Mouse (Mus musculus) embryonic facial prominence, embryonic 12.5 days (tissue): ENCODE data around the gene A1cf. TPM values are rescaled to one million over a fixed set of nuclear protein-coding genes. Genes with fewer than 3 reads are reported as not detected.

ENCODE experiments used
- ATAC-seq: fragments of 200-750 bp; cut with Nextera tagmentation; 2 replicates; pipeline ENCODE4 v1.8.0; 2017; ENCODE audit not compliant: insufficient number of reproducible peaks, insufficient read depth, low FRiP score, low TSS enrichment
- H3K27ac ChIP-seq: fragments of 300-500 bp; sonication (generic); 2 replicates; pipeline ENCODE4 v1.5.1; 2016; ENCODE audit warnings: mild to moderate bottlenecking
- H3K27me3 ChIP-seq: fragments of 300-500 bp; sonication (generic); 2 replicates; pipeline ENCODE4 v1.6.1; 2016; ENCODE audit warnings: mild to moderate bottlenecking, moderate library complexity
- H3K36me3 ChIP-seq: fragments of 300-500 bp; sonication (generic); 2 replicates; pipeline ENCODE4 v1.6.1; 2016; ENCODE audit warnings: mild to moderate bottlenecking
- H3K4me1 ChIP-seq: fragments of 300-500 bp; sonication (generic); 2 replicates; pipeline ENCODE4 v1.6.1; 2016
- H3K4me2 ChIP-seq: fragments of 300-500 bp; sonication (generic); replicated peaks from 2 replicates; pipeline ENCODE4 v1.6.1; 2016; ENCODE audit warnings: mild to moderate bottlenecking, moderate library complexity
- H3K4me3 ChIP-seq: fragments of 300-500 bp; sonication (generic); 2 replicates; pipeline ENCODE4 v1.5.1; 2016; ENCODE audit warnings: mild to moderate bottlenecking
- H3K9ac ChIP-seq: fragments of 300-500 bp; sonication (generic); 2 replicates; pipeline ENCODE4 v1.6.1; 2016; ENCODE audit warnings: mild to moderate bottlenecking, moderate library complexity
- H3K9me3 ChIP-seq: fragments of 300-500 bp; sonication (generic); 2 replicates; pipeline ENCODE4 v1.6.1; 2016; ENCODE audit warnings: mild to moderate bottlenecking, moderate library complexity
- WGBS: fragments of 180-500 bp; shearing (Covaris S2); methylation state at CpG from one replicate; pipeline ENCODE4 v1.1.7; 2016; 5-methylcytosine and 5-hydroxymethylcytosine counted together
- polyA plus RNA-seq: library from polyadenylated mRNA; unstranded; fragments of >200 nt; fragmentation: Nextera tagmentation; extraction: Ambion mirVana; gene quantifications from 2 replicates; pipeline ENCODE4 v1.2.1, GENCODE M21; 2016

Gene A1cf
- polyA plus RNA-seq, 1 experiment from 2014 or later, result not detected

DNA sequence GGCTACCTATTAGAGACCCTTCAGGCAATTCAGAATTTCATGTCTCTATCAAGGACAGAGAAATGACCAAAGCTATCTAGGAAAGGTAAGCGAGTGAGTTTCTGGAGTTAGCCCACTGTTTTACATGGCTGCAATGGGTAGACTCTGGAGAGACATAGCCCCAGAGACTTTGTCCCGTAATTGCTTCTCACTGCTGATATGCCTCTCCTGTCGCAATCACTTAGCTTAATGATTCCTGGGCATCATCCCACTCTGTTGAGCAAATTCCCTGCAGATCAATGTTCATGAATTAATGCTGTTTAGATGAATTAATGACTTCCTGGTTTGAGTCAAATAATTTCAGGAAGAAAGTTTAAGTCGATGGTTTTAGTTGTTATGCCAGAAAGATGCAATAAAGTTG is 86.1 kb downstream of the A1cf start:
- no peak for ATAC-seq
- H3K4me1 ChIP-seq, result no peaks in the 10 kb centered on the region
- no peak overlapping the region for H3K9ac ChIP-seq
- 83% methylated on average over 4 of the region's 4 CpGs for WGBS
- H3K4me2 ChIP-seq, result no peak overlapping the region
- no peak overlapping the region for H3K4me3 ChIP-seq
- no peak overlapping the region for H3K27ac ChIP-seq
- no peaks in the 10 kb centered on the region for H3K36me3 ChIP-seq
- no peaks in the 10 kb centered on the region for H3K27me3 ChIP-seq
- no peaks in the 10 kb centered on the region for H3K9me3 ChIP-seq

DNA sequence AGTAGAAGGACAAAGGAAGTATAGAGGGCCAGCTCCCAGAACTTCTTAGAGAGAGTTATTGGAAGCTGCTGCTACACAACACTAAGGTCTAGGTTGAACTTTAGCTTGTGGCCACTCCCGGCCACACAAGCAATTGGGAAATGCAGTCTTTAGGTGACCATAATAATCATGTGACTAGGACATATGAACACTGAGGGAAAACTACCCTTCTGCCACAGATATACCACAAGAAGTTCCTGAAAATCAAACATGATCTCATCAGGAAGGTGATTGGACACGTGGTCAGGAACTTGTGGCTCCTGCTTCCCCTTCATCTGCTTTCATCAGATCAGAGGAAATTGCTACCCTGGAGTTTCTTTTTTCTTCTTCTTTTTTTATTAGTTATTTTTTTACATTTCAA is 87.8 kb downstream of the A1cf start:
- Histone ChIP-seq H3K9me3 (no peaks in the 10 kb centered on the region), H3K4me1 (no peaks in the 10 kb centered on the region), H3K36me3 (no peaks in the 10 kb centered on the region), H3K4me3 (no peak overlapping the region), H3K9ac (no peak overlapping the region), H3K27ac (no peak overlapping the region), H3K27me3 (no peaks in the 10 kb centered on the region), H3K4me2 (no peak overlapping the region)
- no peak for ATAC-seq
- WGBS, result 81% methylated on average over 2 of the region's 2 CpGs

DNA sequence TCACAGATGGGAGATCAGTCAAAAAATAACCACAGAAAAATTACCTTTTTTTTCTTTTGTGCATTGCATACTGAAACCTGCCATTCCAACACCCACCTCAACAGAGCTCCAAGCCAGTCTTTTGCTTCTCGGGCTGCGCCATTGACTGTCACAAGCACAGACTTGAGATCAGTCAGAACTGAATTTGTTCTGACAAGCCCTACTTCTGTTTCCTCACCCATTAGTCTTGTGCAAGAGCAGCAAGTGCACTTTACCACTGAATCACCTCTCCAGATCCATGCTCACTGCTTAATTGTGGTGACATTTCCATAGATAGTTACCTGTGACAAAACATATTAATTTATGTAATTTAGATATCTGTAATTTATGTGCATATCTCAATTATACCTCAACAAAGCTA is 91.9 kb downstream of the A1cf start:
- Histone ChIP-seq H3K9me3 (no peaks in the 10 kb centered on the region), H3K4me3 (no peak overlapping the region), H3K36me3 (no peaks in the 10 kb centered on the region), H3K4me1 (no peaks in the 10 kb centered on the region), H3K27ac (no peak overlapping the region), H3K27me3 (no peaks in the 10 kb centered on the region), H3K9ac (no peak overlapping the region), H3K4me2 (no peak overlapping the region)
- WGBS, result 88% methylated on average over 2 of the region's 2 CpGs
- ATAC-seq, result no peak

GRCm38 (mm10) chr19:31963147-31963546 is 94.6 kb downstream of the A1cf start:
- Histone ChIP-seq H3K27ac (no peak overlapping the region), H3K9ac (no peak overlapping the region), H3K4me1 (no peaks in the 10 kb centered on the region), H3K4me3 (no peak overlapping the region), H3K4me2 (no peak overlapping the region), H3K27me3 (no peaks in the 10 kb centered on the region), H3K9me3 (no peaks in the 10 kb centered on the region), H3K36me3 (no peaks in the 10 kb centered on the region)
- 48% methylated on average over 3 of the region's 3 CpGs for WGBS
- no peak for ATAC-seq

DNA sequence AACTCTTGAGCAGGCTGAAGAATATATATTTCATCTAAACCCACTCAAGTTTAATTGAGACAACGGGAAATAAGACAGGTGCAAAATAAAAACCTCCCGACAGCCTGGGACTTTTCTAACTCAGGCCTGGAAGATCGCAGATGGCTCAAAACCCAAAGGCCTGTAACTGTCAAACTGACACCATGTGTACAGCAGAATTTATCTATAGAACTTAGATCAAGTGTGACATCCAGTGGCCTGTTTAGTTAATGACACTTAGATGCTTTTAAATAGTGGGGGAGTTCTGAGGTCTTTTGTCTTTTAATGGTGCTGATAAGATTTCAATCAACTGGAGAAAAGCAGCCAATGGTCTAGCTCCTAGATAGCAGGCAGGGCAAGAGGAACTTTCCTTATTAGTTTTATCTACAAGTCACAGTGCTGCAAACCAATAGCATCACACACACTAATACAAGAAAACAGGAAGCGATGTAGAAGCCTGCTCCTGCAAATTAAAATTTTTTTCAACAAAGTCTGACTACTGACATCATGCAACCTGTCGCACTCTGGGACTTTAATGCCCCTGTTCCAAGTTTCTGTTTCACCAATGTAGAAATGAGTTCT is 99.5 kb downstream of the A1cf start:
- Histone ChIP-seq H3K27me3 (no peaks in the 10 kb centered on the region), H3K4me1 (no peaks in the 10 kb centered on the region), H3K36me3 (no peaks in the 10 kb centered on the region), H3K9me3 (no peaks in the 10 kb centered on the region), H3K4me3 (no peak overlapping the region), H3K9ac (no peak overlapping the region), H3K4me2 (no peak overlapping the region), H3K27ac (no peak overlapping the region)
- WGBS, result 60% methylated on average over 5 of the region's 5 CpGs
- ATAC-seq, result no peak

GRCm38 (mm10) chr19:31971405-31971804 is 102.8 kb downstream of the A1cf start:
- Histone ChIP-seq H3K9ac (no peak overlapping the region), H3K9me3 (no peaks in the 10 kb centered on the region), H3K4me2 (no peak overlapping the region), H3K36me3 (no peaks in the 10 kb centered on the region), H3K27me3 (no peaks in the 10 kb centered on the region), H3K4me3 (no peak overlapping the region), H3K27ac (no peak overlapping the region), H3K4me1 (no peaks in the 10 kb centered on the region)
- no peak for ATAC-seq
- WGBS, result 54% methylated on average over 3 of the region's 3 CpGs

GRCm38 (mm10) chr19:31971998-31972397 is 103.4 kb downstream of the A1cf start:
- Histone ChIP-seq H3K27ac (no peak overlapping the region), H3K4me3 (no peak overlapping the region), H3K9ac (no peak overlapping the region), H3K9me3 (no peaks in the 10 kb centered on the region), H3K4me1 (no peaks in the 10 kb centered on the region), H3K36me3 (no peaks in the 10 kb centered on the region), H3K4me2 (no peak overlapping the region), H3K27me3 (no peaks in the 10 kb centered on the region)
- ATAC-seq, result no peak
- 11% methylated on average over 6 of the region's 6 CpGs for WGBS

DNA sequence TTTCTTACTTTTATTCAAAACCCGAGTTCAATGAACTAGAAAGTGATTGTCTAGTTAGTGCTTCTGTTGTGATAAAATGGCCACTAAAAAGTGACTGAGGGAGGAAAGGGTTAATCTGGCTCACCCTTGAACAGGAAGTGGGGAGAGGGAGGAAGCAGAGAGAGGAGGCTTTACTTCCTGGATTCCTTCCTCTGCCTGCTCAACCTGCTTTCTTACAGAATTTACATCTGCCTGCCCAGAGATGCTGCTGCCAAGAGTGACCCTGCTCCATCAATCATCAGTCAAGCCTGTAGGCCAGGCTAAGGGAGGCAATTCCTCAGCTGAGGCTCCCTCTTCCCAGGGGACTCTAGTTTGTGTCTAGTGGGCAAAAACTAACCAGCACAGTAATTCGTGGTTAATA is 107.3 kb downstream of the A1cf start:
- 73% methylated on average over 2 of the region's 2 CpGs for WGBS
- Histone ChIP-seq H3K4me2 (no peak overlapping the region), H3K9me3 (no peaks in the 10 kb centered on the region), H3K9ac (no peak overlapping the region), H3K4me3 (no peak overlapping the region), H3K36me3 (no peaks in the 10 kb centered on the region), H3K27me3 (no peaks in the 10 kb centered on the region), H3K27ac (no peak overlapping the region), H3K4me1 (no peaks in the 10 kb centered on the region)
- ATAC-seq, result no peak

GRCm38 (mm10) chr19:31991057-31991456 is 122.5 kb downstream of the A1cf start:
- Histone ChIP-seq H3K4me3 (no peak overlapping the region), H3K4me1 (no peaks in the 10 kb centered on the region), H3K4me2 (no peak overlapping the region), H3K27me3 (no peaks in the 10 kb centered on the region), H3K27ac (no peak overlapping the region), H3K9me3 (no peaks in the 10 kb centered on the region), H3K9ac (no peak overlapping the region), H3K36me3 (no peaks in the 10 kb centered on the region)
- no peak for ATAC-seq
- WGBS, result 90% methylated on average over 6 of the region's 6 CpGs

DNA sequence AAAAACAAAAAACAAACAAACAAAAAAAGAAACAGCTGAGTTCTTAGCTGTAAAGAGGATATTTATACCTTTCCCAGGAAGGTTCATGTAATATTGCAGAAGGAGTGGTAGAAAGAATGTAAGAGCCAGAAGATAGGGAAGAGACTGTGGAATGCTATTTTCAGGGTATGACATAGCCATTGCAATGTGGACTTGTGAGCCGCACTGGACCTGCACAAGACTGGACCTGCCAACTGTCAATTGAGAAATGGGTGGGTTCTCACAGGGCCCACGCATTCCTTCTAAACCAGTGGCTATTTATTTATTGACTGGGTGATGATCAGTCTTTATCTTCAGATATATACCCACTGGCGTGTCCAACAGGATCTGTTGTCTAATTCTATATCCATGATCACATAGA is 128.4 kb downstream of the A1cf start:
- Histone ChIP-seq H3K9ac (no peak overlapping the region), H3K4me1 (no peaks in the 10 kb centered on the region), H3K27me3 (no peaks in the 10 kb centered on the region), H3K4me3 (no peak overlapping the region), H3K36me3 (no peaks in the 10 kb centered on the region), H3K9me3 (no peaks in the 10 kb centered on the region), H3K4me2 (no peak overlapping the region), H3K27ac (no peak overlapping the region)
- 86% methylated on average over 3 of the region's 3 CpGs for WGBS
- ATAC-seq, result no peak

Other genes starting within 250 kb of the A1cf start
- gene Prkg1, start 103.7 kb upstream of the A1cf start, polyA plus RNA-seq, result 15.2 and 16.8 TPM in 2 replicates
- gene Asah2, start 239.4 kb downstream of the A1cf start, polyA plus RNA-seq, result 1.6 and 1.7 TPM in 2 replicates